Mouse (Mus musculus) limb, embryonic 12.5 days (tissue): ENCODE results near the gene Btg3. TPM values are rescaled to one million over a fixed set of nuclear protein-coding genes. Genes with fewer than 3 reads are reported as not detected.
A peak's percentile ranks its signal among the peaks of the same experiment; 100 is the strongest.
"Not testable (repeated sequence)": the region's sequence is repeated elsewhere in the genome, so short reads cannot be mapped to it uniquely, and the experiment has no call there.

ENCODE experiments used
- ATAC-seq: fragments of 200-750 bp; cut with Nextera tagmentation; 2 replicates; pipeline ENCODE4 v1.8.0; 2017; ENCODE audit warnings: low read depth, moderate TSS enrichment; ENCODE audit not compliant: insufficient number of reproducible peaks, insufficient read depth, low FRiP score, low TSS enrichment
- H3K27ac ChIP-seq: fragments of 300-500 bp; sonication (generic); 2 replicates; pipeline ENCODE4 v1.5.1; 2016; ENCODE audit warnings: mild to moderate bottlenecking, moderate library complexity
- H3K27me3 ChIP-seq: fragments of 300-500 bp; sonication (generic); 2 replicates; pipeline ENCODE4 v1.6.1; 2016; ENCODE audit warnings: mild to moderate bottlenecking, moderate library complexity
- H3K36me3 ChIP-seq: fragments of 300-500 bp; sonication (generic); 2 replicates; pipeline ENCODE4 v1.6.1; 2016; ENCODE audit warnings: mild to moderate bottlenecking, moderate library complexity
- H3K4me1 ChIP-seq: fragments of 300-500 bp; sonication (generic); replicated peaks from 2 replicates; pipeline ENCODE4 v1.6.1; 2016
- H3K4me2 ChIP-seq: fragments of 300-500 bp; sonication (generic); 2 replicates; pipeline ENCODE4 v1.6.1; 2016; ENCODE audit warnings: mild to moderate bottlenecking, moderate library complexity
- H3K4me3 ChIP-seq: fragments of 300-500 bp; sonication (generic); replicated peaks from 2 replicates; pipeline ENCODE4 v1.5.1; 2016; ENCODE audit warnings: mild to moderate bottlenecking
- H3K9ac ChIP-seq: fragments of 300-500 bp; sonication (generic); replicated peaks from 2 replicates; pipeline ENCODE4 v1.6.1; 2016; ENCODE audit warnings: mild to moderate bottlenecking, moderate library complexity
- H3K9me3 ChIP-seq: fragments of 300-500 bp; sonication (generic); 2 replicates; pipeline ENCODE4 v1.6.1; 2016; ENCODE audit warnings: mild to moderate bottlenecking, moderate library complexity
- WGBS: fragments of 180-500 bp; shearing (Covaris S2); methylation state at CpG from one replicate; pipeline ENCODE4 v1.1.7; 2016; 5-methylcytosine and 5-hydroxymethylcytosine counted together
- polyA plus RNA-seq: library from polyadenylated mRNA; unstranded; fragments of >200 nt; fragmentation: Nextera tagmentation; extraction: Ambion mirVana; gene quantifications from 2 replicates; pipeline ENCODE4 v1.2.1, GENCODE M21; 2016

The Btg3 gene
- polyA plus RNA-seq, 1 experiment from 2014 or later = 39.0 TPM

GRCm38 (mm10) chr16:78378493-78378892, 1.5 kb upstream of the Btg3 start:
- H3K27me3 ChIP-seq = no peaks in the 10 kb centered on the region
- no peak for ATAC-seq
- H3K9me3 ChIP-seq = no peaks in the 10 kb centered on the region
- 92% methylated on average over 5 of the region's 5 CpGs for WGBS
- H3K27ac ChIP-seq = no peak overlapping the region
- no peak overlapping the region for H3K9ac ChIP-seq
- no peak overlapping the region for H3K4me2 ChIP-seq
- H3K4me1 ChIP-seq = peaks cover 9% of the 10 kb centered on the region; the same call in 1 of the 2 replicates
- no peak overlapping the region for H3K4me3 ChIP-seq
- H3K36me3 ChIP-seq = no peaks in the 10 kb centered on the region

GRCm38 (mm10) chr16:78375821-78376691, 936 bp downstream of the Btg3 start:
- ATAC-seq = peak; percentile 77
- H3K4me2 ChIP-seq = peak overlapping the region; percentile 55
- H3K4me3 ChIP-seq = peak overlapping the region; percentile 86
- peaks cover 11% of the 10 kb centered on the region; the same call in 1 of the 2 replicates for H3K4me1 ChIP-seq
- WGBS = 1% methylated on average over 71 of the region's 100 CpGs
- H3K27ac ChIP-seq = peak overlapping the region; percentile 84
- no peaks in the 10 kb centered on the region for H3K9me3 ChIP-seq
- H3K9ac ChIP-seq = peak overlapping the region; percentile 97
- no peaks in the 10 kb centered on the region for H3K27me3 ChIP-seq
- peaks cover 16% of the 10 kb centered on the region for H3K36me3 ChIP-seq

GRCm38 (mm10) chr16:78375222-78375621, 1.8 kb downstream of the Btg3 start:
- no peak for ATAC-seq
- Histone ChIP-seq H3K4me2 (peak overlapping the region; percentile 55), H3K9me3 (no peaks in the 10 kb centered on the region), H3K27me3 (no peaks in the 10 kb centered on the region), H3K36me3 (peaks cover 16% of the 10 kb centered on the region), H3K4me1 (peaks cover 11% of the 10 kb centered on the region; the same call in 1 of the 2 replicates), H3K9ac (0 out of 2 replicates have a peak overlapping the region, but pooled peaks have one; percentile 34), H3K27ac (no peak overlapping the region), H3K4me3 (peak overlapping the region; percentile 86)
- 65% methylated on average over 10 of the region's 10 CpGs for WGBS

- Histone ChIP-seq H3K9ac (no peak overlapping the region), H3K27me3 (no peaks in the 10 kb centered on the region), H3K27ac (no peak overlapping the region), H3K4me3 (no peak overlapping the region), H3K4me1 (peaks cover 11% of the 10 kb centered on the region; the same call in 1 of the 2 replicates), H3K9me3 (no peaks in the 10 kb centered on the region), H3K4me2 (no peak overlapping the region), H3K36me3 (peaks cover 29% of the 10 kb centered on the region)
- ATAC-seq = no peak
- 67% methylated on average over 8 of the region's 8 CpGs for WGBS
These were observed 3.2 kb downstream of the Btg3 start for GRCm38 (mm10) chr16:78373743-78374142.

GRCm38 (mm10) chr16:78372786-78373185, 4.2 kb downstream of the Btg3 start:
- WGBS = 88% methylated on average over 5 of the region's 5 CpGs
- H3K4me2 ChIP-seq = no peak overlapping the region
- H3K9me3 ChIP-seq = no peaks in the 10 kb centered on the region
- no peak overlapping the region for H3K9ac ChIP-seq
- ATAC-seq = no peak
- H3K27me3 ChIP-seq = no peaks in the 10 kb centered on the region
- H3K36me3 ChIP-seq = peaks cover 37% of the 10 kb centered on the region
- H3K27ac ChIP-seq = no peak overlapping the region
- H3K4me1 ChIP-seq = peaks cover 11% of the 10 kb centered on the region; the same call in 1 of the 2 replicates
- H3K4me3 ChIP-seq = no peak overlapping the region

GRCm38 (mm10) chr16:78371491-78372046, 5.4 kb downstream of the Btg3 start:
- Histone ChIP-seq H3K27me3 (no peaks in the 10 kb centered on the region), H3K4me3 (no peak overlapping the region), H3K27ac (no peak overlapping the region), H3K4me2 (no peak overlapping the region), H3K9me3 (no peaks in the 10 kb centered on the region), H3K9ac (no peak overlapping the region), H3K36me3 (peaks cover 49% of the 10 kb centered on the region), H3K4me1 (peaks cover 11% of the 10 kb centered on the region; the same call in 1 of the 2 replicates)
- ATAC-seq = no peak
- WGBS = 91% methylated on average over 7 of the region's 7 CpGs

- H3K9ac ChIP-seq, H3K4me3 ChIP-seq, H3K4me2 ChIP-seq, H3K27ac ChIP-seq, ATAC-seq, H3K4me1 ChIP-seq, H3K27me3 ChIP-seq, H3K9me3 ChIP-seq: not testable (repeated sequence)
- peaks cover 68% of the 10 kb centered on the region for H3K36me3 ChIP-seq
- 93% methylated on average over 9 of the region's 9 CpGs for WGBS
These were observed 12.4 kb downstream of the Btg3 start for GRCm38 (mm10) chr16:78364554-78364953.

- Histone ChIP-seq H3K36me3 (peaks cover 60% of the 10 kb centered on the region), H3K4me2 (no peak overlapping the region), H3K4me3 (no peak overlapping the region), H3K27me3 (no peaks in the 10 kb centered on the region), H3K4me1 (no peaks in the 10 kb centered on the region), H3K9me3 (no peaks in the 10 kb centered on the region), H3K9ac (no peak overlapping the region), H3K27ac (no peak overlapping the region)
- no peak for ATAC-seq
- 94% methylated on average over 4 of the region's 4 CpGs for WGBS
These were observed 15.5 kb downstream of the Btg3 start for GRCm38 (mm10) chr16:78361466-78361865.

GRCm38 (mm10) chr16:78357757-78358156, 19.2 kb downstream of the Btg3 start:
- Histone ChIP-seq H3K4me3 (no peak overlapping the region), H3K9me3 (no peaks in the 10 kb centered on the region), H3K27me3 (no peaks in the 10 kb centered on the region), H3K9ac (no peak overlapping the region), H3K36me3 (peaks cover 36% of the 10 kb centered on the region), H3K4me1 (no peaks in the 10 kb centered on the region), H3K27ac (no peak overlapping the region), H3K4me2 (no peak overlapping the region)
- no peak for ATAC-seq
- WGBS = 84% methylated on average over 3 of the region's 3 CpGs

- H3K27me3 ChIP-seq = no peaks in the 10 kb centered on the region
- H3K27ac ChIP-seq = no peak overlapping the region
- WGBS = 80% methylated on average over 13 of the region's 13 CpGs
- peaks cover 11% of the 10 kb centered on the region for H3K4me1 ChIP-seq
- H3K36me3 ChIP-seq = peaks cover 12% of the 10 kb centered on the region
- H3K9ac ChIP-seq = no peak overlapping the region
- no peak for ATAC-seq
- H3K4me2 ChIP-seq = no peak overlapping the region
- H3K9me3 ChIP-seq = no peaks in the 10 kb centered on the region
- no peak overlapping the region for H3K4me3 ChIP-seq
These were observed 29.6 kb downstream of the Btg3 start for GRCm38 (mm10) chr16:78347328-78347926.

- ATAC-seq = no peak
- 77% methylated on average over 2 of the region's 2 CpGs for WGBS
These were observed 30.2 kb downstream of the Btg3 start for GRCm38 (mm10) chr16:78346662-78347327.

More at GRCm38 (mm10) chr16:78346662-78347327, 30.2 kb downstream of the Btg3 start:
- no peak overlapping the region for H3K9ac ChIP-seq
- H3K4me2 ChIP-seq = no peak overlapping the region
- no peaks in the 10 kb centered on the region for H3K9me3 ChIP-seq
- H3K27ac ChIP-seq = no peak overlapping the region
- peaks cover 14% of the 10 kb centered on the region for H3K36me3 ChIP-seq
- no peaks in the 10 kb centered on the region for H3K27me3 ChIP-seq
- H3K4me1 ChIP-seq = peaks cover 11% of the 10 kb centered on the region
- H3K4me3 ChIP-seq = no peak overlapping the region
